Mouse (Mus musculus): ENCODE results near the gene Kcnrg.
"Not testable (repeated sequence)": the region's sequence is repeated elsewhere in the genome, so short reads cannot be mapped to it uniquely, and the experiment has no call there.

Gene Kcnrg

DNA sequence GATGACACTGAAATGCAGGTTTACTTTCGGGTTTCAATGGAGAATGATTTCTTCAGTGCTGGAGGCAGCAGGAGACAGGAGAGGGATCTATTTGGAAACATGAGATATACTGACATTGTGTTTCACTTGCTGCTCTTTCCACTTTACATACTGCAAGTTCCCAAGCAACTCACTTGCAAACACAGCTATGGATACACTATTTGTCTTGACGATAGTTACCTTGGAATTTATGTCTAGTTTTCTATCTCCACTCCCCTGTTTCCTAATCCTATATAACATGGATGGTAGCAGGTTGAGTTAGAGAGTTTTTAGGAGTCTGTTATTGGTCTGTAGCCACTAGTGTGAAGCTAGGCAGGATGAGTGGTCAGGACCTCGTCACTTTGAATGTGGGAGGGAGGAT is at the start of gene Kcnrg:
Gene Kcnrg (plus strand): TSS at position 301 of the 400 bp plus-strand sequence.
- DNase-seq = no peak

DNA sequence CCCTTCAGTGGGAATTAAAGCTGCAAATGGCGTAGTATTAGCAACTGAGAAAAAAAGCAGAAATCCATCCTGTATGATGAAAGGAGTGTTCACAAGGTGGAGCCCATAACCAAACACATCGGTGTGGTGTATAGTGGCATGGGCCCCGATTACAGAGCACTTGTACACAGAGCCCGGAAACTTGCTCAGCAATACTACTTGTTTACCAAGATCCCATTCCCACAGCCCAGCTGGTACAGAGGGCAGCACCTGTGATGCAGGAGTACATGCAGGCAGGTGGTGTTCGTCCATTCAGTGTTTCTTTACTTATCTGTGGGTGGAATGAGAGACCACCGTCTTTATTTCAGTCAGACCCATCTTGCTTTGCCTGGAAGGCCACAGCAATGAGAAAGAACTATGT is 48.4 kb upstream of the Kcnrg start:
- no peak for DNase-seq

DNA sequence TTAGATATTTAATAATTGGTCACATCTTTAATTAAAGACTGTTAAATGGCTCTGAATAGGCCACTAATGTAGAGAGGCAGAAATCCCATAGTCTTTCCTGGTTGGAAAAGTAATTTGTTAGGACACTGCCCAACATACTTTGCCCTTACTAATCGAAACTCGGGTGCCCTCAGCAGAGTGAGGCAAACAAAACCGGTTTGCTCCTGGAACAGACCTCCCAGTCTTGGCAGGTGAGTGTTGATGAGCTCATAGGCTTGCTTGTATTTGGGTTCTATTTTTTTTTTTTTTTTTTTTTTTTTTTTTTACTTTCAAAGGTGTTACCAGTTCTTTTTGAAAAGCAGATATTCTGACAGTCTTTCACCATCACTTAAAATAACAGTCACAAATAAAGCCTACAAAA is 47.4 kb upstream of the Kcnrg start:
- DNase-seq = no peak

DNA sequence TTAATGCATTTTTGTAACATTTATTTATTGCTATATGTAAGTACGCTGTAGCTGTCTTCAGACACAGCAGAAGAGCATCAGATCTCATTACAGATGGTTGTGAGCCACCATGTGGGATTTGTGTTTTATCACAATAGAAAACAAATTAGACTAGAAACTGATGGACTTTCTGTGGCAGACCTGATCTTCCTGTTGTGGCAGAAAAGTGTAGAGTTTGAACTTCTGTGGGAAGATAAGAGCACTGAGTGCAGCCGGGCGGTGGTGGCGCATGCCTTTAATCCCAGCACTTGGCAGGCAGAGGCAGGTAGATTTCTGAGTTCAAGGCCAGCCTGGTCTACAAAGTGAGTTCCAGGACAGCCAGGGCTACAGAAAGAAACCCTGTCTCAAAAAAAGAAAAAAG is 41.0 kb upstream of the Kcnrg start:
- DNase-seq = not testable (repeated sequence)

DNA sequence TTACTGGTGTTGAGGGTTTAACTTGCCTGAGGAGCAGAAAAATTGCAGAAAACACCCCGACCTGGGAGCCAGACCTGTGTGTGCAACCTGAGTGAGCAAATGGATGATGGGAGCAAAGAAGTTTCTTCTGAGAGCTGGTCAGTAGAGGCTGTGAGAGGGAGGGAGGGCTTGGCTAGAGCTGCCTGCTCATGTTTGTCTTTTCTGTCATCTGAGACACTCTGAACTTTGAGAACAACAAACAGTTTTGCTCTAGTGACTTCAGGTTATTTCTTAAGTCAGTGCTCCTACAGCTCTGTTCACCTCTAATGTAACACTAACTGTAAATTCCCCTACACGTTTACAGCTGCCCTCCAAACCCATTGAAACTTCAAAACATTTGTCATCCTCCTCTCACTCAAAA is 37.9 kb upstream of the Kcnrg start:
- no peak for DNase-seq

DNA sequence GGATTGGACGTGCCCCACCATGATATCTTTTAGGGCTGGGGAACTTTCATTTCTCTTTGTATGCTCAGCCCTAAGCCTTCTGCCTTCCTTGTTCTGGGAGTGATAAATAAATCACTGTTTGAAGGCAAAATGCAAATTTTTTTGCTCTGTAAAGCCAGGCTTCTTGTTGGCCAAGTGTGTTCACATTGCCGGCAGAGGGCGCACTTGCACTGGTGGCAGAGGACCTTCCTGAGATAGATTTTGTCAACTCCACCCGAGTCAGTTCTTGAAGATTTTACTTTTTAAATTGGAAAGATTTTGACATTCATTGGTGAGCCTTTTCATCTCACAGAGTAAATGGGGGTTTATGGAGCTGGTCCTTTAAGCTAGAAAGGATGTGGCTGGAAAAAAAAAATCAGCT is 35.9 kb upstream of the Kcnrg start:
- peak; percentile 91 to 92 for DNase-seq

DNA sequence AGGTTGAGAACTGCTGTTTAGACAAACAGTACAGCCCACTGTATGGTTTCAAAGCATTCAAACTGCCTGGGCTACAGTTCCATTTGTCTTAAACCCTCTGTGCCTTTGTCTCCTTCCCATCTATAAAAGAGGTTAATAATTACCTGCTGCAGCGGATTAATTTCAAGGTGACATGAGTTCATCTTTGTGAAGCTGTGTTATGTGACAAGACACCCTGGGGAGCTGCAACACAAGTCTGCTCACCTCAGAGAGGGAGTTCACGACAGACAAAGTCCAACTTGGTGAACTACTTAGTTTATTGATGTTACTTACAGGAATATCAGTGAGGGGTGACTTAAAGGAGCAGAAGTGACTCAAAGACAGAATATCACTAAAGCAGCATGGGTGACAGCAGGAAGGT is 35.1 kb upstream of the Kcnrg start:
- DNase-seq = no peak

DNA sequence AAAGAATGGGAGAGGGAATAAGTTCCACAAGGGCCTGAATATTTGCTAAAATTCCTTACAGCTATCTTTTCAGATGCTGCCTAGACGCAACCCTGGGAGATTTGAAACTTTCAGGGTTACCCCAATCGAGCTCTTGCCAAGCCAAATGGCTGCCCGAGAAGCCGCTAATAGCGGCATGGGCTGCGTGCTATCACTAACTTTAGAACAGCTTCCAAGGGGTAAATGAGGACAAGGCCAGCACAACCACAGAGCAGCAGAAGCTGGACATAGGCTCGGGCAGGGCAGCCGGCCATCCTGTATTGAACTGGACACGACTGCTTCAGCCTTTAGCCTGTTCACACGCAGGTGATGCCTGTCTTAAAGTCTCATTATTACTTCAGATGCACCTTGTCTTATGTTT is 32.2 kb upstream of the Kcnrg start:
- DNase-seq = no peak

DNA sequence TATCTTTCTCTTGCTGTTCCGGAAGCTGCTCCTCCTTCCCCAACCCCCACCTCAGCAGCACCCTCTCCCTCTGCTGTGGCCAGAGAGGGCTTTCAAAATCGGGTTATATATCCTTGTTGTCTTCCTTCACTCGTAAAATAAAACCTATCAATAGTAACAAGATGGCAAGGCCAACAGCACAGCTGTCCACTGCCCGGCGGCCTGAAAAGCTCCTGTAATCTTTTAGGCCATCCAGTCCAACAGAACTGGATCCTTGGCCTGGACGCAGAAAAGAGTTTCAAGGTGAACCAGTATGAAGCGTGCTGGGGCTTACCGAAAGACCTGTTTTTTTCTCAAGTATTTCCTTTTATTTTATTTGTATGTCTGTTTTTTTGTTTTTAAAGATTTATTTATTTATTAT is 31.3 kb upstream of the Kcnrg start:
- DNase-seq = no peak

DNA sequence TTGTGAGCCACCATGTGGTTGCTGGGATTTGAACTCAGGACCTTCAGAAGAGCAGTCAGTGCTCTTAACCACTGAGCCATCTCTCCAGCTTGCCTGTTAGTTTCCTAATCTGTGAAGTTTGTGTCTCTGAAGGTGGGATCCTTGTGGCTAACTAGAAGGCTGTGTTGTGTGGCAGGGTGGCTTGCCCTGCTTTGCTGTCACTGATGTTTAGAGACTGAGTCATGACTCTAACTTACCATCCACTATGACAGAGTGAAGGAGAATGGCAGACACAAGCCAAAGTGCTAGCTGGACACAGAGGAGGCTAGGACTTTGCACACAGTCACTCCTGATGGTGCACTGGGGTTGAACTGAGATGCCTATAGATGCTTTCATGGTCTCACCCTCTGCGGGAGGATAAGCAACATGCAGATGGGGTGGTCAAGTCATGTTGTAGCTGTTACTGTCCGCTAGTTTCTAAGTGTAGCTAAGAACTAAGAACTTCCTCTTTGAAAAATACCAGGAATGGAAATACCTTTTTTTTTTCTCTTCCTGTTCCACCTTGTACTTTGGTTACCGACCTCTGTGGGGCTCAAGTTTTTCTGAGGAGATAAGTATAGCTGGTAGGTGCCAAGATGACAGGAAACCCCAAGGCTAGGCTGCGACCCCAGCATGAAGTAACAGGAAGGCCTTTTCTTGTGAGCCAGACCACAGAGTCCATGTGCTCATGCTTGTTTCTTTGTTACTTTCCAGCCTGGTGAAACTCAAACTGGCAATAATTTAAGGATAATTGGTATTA is 17.8 kb upstream of the Kcnrg start:
- peak in 1 of 2 experiments; percentile 8 for DNase-seq

DNA sequence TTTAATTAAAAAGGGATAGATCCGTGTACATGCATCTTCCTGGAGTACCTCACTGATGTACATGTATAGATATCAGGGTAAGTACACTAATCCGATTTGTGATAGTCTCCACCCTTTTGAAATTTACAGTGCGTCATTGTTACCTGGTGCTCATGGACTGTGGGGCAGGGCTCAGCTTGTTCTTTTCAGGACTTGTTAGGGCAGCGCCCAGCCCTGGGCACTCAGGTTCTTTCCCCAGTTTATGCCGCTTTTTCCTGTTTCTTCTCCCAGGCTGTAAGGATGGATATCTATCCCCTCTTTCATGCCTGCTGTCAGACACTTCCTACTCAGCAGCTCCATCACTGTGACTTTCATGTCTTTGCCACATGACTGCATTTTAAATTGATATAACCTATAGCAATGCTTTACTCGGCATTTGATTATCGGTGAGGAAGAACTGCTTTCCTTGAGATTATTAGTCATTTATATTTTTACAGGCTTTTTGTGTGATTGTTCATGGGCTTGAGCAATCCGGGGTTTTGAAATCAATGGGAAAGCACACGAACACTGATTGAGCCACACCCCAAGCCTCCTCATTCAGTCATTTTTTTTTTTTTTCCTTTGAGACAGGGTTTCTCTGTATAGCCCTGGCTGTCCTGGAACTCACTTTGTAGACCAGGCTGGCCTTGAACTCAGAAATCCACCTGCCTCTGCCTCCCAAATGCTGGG is 10.4 kb upstream of the Kcnrg start:
- DNase-seq = no peak

DNA sequence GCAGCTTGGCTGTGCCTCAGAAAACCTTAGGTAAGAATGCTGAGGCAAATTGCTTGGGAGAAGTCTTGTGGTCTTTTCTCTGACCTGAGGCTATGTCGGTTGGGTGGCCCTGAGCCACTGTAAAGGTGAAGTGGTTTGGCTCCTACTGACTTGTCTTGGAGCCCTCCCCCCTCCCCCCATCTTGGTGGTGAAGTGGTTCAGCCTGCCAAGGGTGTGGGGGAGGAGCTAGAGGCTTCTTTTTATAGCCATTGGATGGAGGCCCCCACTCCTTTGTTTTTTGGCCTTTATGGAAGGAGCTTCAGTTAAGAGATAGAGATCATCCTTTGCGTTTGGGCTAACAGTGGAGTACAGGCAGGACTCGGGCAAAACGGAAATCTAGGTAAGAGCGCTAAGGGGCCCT is 9.3 kb upstream of the Kcnrg start, which contains the start of gene Trim13:
Gene Trim13 (plus strand): TSS at position 280 of the 400 bp plus-strand sequence.
- DNase-seq = no peak

DNA sequence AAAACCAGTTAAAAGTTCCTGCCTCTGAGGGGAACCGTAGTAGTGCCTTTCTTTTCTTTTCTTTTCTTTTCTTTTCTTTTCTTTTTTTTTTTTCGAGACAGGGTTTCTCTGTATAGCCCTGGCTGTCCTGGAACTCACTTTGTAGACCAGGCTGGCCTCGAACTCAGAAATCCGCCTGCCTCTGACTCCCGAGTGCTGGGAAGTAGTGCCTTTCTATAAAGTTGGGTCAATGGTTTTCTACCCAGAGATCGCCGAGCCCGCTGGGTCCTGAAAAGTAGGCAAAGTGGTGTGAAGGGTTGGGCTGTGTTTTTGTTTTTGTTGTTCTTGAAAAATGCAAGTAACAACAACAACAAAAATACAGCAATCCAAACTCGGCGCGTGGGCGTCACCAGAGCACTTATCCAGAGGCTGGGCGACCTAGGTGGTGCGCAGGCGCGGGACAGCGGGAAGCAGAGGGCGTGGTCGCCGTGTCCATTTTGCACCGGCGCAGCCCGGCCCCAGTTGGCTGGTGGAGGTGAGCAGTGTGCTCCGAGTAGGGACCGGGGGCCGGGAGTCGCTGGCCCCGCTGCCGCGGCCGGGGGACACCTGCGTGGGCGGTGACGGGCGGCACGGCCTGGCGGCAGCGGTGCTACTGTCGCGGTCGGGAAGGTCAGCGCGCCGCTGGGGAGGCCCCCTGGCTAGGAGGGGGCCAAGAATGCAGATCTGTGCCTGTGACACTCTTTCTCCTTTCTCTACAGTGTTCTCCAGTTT is 8.0 kb upstream of the Kcnrg start:
- DNase-seq = peak; percentile 90

DNA sequence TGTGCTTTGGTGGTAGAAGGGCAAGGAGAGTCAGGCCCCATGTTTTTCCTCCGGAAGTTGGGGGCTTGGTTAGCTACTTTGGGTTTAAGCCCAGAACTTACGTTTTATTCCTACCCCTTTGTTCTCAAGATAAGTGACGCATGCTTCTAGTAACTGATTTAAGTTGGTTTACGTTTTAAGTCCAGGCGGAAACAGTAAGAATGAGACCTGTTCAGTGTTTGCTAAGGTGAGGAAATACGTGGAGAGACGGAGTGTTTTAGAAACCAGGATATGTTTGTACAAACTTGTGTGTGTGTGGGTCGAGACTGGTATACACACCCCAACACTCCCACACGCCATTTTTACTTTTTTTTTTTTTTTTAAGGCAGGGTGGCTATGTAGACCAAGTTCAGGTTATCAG is 5.9 kb upstream of the Kcnrg start:
- DNase-seq = no peak

DNA sequence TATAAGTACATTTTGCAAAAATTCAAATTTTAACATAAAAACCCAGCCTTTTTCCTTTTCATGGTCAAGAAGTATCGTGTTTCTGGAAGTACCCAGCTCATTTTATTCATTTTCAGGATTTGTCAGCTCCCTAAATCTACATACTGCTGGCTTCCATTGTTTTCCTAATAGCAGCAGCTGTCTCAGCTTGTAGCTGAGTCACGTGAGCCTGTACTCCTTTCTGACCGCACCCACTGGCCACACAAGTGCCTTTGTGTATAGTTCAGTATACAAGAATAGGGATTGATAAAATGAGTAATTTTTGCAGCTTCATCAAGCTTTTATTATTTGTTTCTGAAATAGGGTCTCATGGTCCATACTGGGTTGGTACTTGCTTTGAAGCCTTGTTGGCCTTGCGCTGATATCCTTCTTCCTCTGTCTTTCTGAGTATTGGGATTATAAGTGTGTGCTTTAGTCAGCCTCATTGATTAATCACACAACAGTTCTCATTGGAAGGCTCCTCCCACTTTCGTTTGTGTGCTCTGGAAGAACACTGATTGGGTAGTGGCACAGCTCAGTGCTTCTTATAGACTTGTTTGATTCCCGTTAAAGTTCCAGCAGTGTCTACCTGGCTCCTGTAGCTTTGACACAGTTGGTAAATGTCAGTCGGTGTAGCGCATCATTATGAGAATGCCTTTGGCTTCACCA is 4.0 kb upstream of the Kcnrg start:
- DNase-seq = no peak

DNA sequence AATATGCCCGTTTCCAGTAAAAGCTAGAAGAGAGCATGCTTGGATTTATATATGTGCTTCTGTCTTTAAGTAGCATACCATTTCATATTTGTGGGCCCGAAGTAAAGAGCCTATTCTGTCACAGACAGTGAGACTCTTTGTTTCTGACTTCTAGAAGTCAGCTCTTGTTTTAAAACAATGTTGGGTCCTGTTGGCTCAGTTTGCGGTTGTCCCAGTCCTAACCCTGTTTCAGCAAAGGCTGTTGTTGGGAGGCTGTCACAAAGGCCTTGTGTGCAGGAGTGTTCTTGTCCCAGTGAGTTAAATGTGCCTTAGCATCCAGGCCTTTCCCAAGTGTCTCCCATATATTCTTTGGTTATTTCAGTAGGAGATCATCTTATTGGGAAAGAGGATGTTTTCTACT is 3.2 kb upstream of the Kcnrg start:
- no peak for DNase-seq

DNA sequence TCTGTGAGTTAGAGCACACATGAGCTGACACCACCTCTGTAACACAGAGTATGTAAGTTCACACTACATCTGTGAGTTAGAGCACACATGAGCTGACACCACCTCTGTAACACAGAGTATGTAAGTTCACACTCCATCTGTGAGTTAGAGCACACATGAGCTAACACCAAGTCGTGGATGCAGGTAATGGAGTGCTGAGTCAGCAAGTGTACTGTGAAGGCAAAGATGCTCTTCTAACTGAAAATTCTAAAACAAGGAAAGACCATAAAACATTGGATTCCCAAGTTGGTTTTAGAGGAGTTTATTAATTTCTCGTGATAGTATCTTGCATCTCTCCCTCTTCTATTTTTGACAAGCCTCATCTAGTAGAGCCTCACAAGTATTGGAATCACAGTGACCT is 1.2 kb upstream of the Kcnrg start:
- DNase-seq = not testable (repeated sequence)

DNA sequence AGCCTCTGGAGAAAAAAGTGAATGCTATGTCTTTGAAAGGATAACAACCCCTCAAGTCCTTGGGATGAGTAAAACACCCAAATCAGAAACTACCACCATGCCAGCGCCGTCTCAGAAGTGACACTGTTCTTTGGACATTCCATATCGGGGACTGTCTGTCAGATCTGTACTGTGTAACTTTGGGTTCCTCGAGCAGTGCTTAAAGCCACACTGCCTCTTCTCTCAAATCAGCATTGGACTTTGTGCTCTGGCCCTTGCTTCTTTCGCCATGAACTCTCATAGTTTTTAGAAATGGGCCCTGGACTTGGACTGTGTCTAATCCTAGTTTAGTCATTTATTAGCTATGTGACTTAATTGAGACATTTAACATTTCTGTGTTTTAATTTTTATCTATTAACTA is 4.5 kb downstream of the Kcnrg start:
- DNase-seq = no peak

DNA sequence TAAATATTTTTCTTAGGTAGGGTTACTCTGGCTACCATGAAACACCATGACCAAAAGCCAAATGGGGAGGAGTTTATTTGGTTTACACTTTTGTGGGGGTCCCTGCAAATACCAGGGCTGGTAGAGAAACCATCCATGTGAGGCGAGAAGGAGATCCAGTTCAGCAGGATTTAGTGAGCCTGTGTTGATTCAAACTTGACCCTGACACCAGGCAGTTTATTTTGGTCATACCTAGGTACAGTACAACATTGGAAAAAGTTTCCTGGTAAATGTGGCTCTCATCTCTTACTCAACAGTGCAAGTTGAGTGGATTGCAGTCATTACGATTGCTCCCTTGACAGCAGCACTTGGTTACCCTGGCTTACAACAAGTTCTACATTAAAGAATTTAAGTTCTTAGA is 6.1 kb downstream of the Kcnrg start:
- no peak for DNase-seq

DNA sequence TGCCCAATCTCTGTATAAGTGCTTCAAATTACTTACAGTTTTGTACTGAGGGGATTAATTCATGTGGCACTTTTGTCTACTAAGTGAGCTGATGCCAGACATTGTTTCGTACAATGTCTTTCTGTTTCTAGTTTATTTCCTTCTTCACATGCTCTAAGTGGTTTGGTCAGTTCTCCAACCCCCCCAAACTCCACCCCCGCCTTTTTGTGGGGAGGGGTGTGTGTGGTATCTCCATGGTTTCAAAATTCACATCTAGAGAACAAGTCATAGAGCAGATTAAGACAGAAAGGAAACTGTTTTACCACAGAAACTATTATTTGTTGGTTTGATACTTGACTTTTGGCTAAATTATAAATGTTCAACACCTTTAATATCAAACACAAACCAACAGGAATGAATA is 13.1 kb downstream of the Kcnrg start:
- DNase-seq = no peak

DNA sequence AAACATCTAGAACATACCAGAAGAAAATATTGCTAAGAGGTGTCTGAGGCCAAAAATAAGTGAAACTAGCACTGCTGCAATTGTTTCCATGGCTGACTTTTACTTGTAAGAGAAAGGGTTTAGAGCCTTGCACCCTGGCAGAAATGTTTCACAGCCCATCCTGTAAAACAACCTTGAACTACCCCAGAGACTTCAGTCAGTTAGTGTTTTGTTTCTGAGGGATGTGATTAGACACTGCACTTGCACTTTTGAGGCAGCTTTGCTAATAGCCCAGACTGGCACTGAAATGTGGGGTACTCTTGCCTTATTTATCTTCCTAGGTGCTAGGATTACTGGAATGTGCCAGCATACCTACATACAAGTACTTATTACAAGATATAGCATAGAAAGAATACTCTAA is 28.7 kb downstream of the Kcnrg start:
- DNase-seq = no peak

DNA sequence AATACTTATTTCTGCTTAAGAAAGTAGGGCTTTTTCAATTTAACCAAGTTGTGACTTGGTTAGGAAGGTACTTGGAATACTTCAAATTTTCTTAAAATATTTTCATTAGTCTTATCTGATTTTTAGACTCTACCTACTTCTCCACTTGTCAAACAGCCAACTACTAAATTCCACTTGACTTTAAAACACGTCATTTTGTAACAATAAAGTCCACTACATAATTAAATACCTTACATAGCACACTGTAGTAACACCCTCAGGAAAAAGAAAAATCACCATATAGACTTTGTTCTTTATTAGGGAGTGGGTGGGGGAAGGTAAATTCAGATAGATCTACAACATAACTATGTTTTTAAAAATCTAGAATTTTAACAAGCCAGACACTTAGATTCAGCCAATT is 35.4 kb downstream of the Kcnrg start:
- no peak for DNase-seq

DNA sequence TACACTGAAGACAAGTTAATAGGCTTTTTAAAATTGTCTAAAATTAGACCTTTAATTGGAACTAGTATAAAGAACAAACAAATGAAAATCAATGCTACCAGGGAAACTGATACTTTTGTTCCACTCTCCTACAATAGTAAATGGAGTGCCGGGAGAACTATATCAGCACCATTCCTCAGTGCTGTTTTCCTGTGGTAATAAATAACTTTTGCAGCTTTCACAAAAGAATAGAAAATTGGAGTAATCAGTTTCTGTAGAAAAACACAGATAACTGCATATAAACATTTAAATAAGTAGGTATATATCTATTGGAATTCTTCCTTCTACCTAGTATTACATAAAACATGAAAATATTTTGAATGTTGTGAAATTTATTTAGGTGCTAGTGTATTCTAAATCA is 38.3 kb downstream of the Kcnrg start:
- DNase-seq = no peak
